Mouse (Mus musculus): ENCODE data around the gene Neurl3.

DNA sequence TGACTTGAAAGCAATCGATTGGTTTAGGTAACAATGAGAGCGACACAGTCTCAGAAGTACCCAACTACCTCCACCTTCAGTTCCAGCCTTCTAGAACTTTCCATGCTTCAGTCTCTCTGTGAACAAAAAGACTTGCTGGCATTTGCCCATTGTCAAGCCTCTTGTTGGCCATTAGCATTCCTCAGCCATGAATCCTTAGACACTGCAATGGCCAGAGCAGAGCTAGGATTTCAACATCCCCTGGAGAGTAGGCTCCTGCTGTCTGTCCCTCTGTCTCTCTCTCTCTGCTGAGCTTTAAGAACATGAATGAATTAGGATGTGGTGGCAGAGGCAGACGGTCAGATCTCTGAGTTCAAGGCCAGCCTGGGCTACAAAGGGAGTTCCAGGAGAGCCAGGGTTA lies 6.5 kb upstream of the Neurl3 start:
- TF ChIP-seq CTCF (IDR thresholded peaks at IDR 0.05; ENCODE audit: borderline replicate concordance, control insufficient read depth, extremely low read depth, insufficient read depth, low read length, poor library complexity) (no peak), POLR2A (IDR thresholded peaks at IDR 0.05; ENCODE audit: control insufficient read depth, extremely low read depth, insufficient read depth, low read length, poor library complexity) (no peak)

Measured in thymus, adult 2 months (tissue).